Mouse (Mus musculus) neural tube, embryonic 11.5 days (tissue): Measurements from ENCODE around the gene Oca2. TPM values are rescaled to one million over a fixed set of nuclear protein-coding genes. Genes with fewer than 3 reads are reported as not detected.
A peak's percentile ranks its signal among the peaks of the same experiment; 100 is the strongest.

Experiments used
- ATAC-seq: fragments of 200-750 bp; cut with Nextera tagmentation; 2 replicates; pipeline ENCODE4 v1.8.0; 2017; ENCODE audit warnings: moderate number of reproducible peaks, mild to moderate bottlenecking, moderate TSS enrichment, moderate library complexity; ENCODE audit not compliant: insufficient read depth, low FRiP score, low TSS enrichment
- DNase-seq: peaks from one replicate; pipeline ENCODE4 v3.0.0-alpha.2; 2015; ENCODE audit warnings: low spot score
- H3K27ac ChIP-seq: fragments of 300-500 bp; sonication (generic); 2 replicates; pipeline ENCODE4 v1.5.1; 2014; ENCODE audit warnings: low read depth, mild to moderate bottlenecking, low read length
- H3K27me3 ChIP-seq: fragments of 300-500 bp; sonication (generic); 2 replicates; pipeline ENCODE4 v1.6.1; 2014; ENCODE audit warnings: mild to moderate bottlenecking, low read length, mixed read lengths; ENCODE audit not compliant: control insufficient read depth, insufficient read depth
- H3K36me3 ChIP-seq: fragments of 300-500 bp; sonication (generic); 2 replicates; pipeline ENCODE4 v1.6.1; 2014; ENCODE audit warnings: mild to moderate bottlenecking, low read length, moderate library complexity, mixed read lengths; ENCODE audit not compliant: control insufficient read depth, insufficient read depth
- H3K4me1 ChIP-seq: fragments of 300-500 bp; sonication (generic); 2 replicates; pipeline ENCODE4 v1.6.1; 2014; ENCODE audit warnings: low read length, mixed read lengths; ENCODE audit not compliant: control insufficient read depth, insufficient read depth
- H3K4me2 ChIP-seq: fragments of 300-500 bp; sonication (generic); 2 replicates; pipeline ENCODE4 v1.6.1; 2014; ENCODE audit warnings: low read depth, mild to moderate bottlenecking, moderate library complexity
- H3K4me3 ChIP-seq: fragments of 300-500 bp; sonication (generic); 2 replicates; pipeline ENCODE4 v1.5.1; 2014; ENCODE audit warnings: low read depth, low read length
- H3K9ac ChIP-seq: fragments of 300-500 bp; sonication (generic); 2 replicates; pipeline ENCODE4 v1.6.1; 2014; ENCODE audit warnings: mild to moderate bottlenecking, low read length
- H3K9me3 ChIP-seq: fragments of 300-500 bp; sonication (generic); 2 replicates; pipeline ENCODE4 v1.6.1; 2016; ENCODE audit warnings: low read length; ENCODE audit not compliant: control insufficient read depth
- WGBS: fragments of 180-500 bp; shearing (Covaris S2); extraction: QIAGEN DNeasy Blood & Tissue Kit; methylation state at CpG from one replicate; pipeline ENCODE4 v1.1.7; 2014; 5-methylcytosine and 5-hydroxymethylcytosine counted together
- polyA plus RNA-seq: library from polyadenylated mRNA; unstranded; fragments of >200 nt; fragmentation: Nextera tagmentation; extraction: Ambion mirVana; gene quantifications from 2 replicates; pipeline ENCODE4 v1.2.1, GENCODE M21; 2014

Oca2 gene
- polyA plus RNA-seq, 1 experiment from 2014 or later = 0.09 TPM

GRCm38 (mm10) chr7:56421946-56422345, 182.4 kb downstream of the Oca2 start:
- Histone ChIP-seq H3K9me3 (no peaks in the 10 kb centered on the region), H3K9ac (no peak overlapping the region), H3K4me1 (no peaks in the 10 kb centered on the region), H3K4me2 (no peak overlapping the region), H3K27me3 (no peaks in the 10 kb centered on the region), H3K4me3 (no peak overlapping the region), H3K36me3 (no peaks in the 10 kb centered on the region), H3K27ac (no peak overlapping the region)
- 84% methylated on average over 2 of the region's 2 CpGs for WGBS
- DNase-seq (no peak), ATAC-seq (no peak)

- Histone ChIP-seq H3K9ac (no peak overlapping the region), H3K27me3 (no peaks in the 10 kb centered on the region), H3K4me1 (no peaks in the 10 kb centered on the region), H3K4me3 (no peak overlapping the region), H3K9me3 (no peaks in the 10 kb centered on the region), H3K36me3 (no peaks in the 10 kb centered on the region), H3K27ac (no peak overlapping the region), H3K4me2 (no peak overlapping the region)
- 86% methylated on average over 2 of the region's 2 CpGs for WGBS
- ATAC-seq (no peak), DNase-seq (no peak)
Observed at GRCm38 (mm10) chr7:56423548-56423947, 184.0 kb downstream of the Oca2 start.

GRCm38 (mm10) chr7:56460814-56461520, 221.4 kb downstream of the Oca2 start:
- ATAC-seq (peak; percentile 53; the same call in 1 of the 2 replicates), DNase-seq (no peak)
- H3K27ac ChIP-seq = no peak overlapping the region
- no peak overlapping the region for H3K9ac ChIP-seq
- no peaks in the 10 kb centered on the region for H3K27me3 ChIP-seq
- H3K4me3 ChIP-seq = no peak overlapping the region
- H3K4me1 ChIP-seq = no peaks in the 10 kb centered on the region
- H3K4me2 ChIP-seq = no peak overlapping the region
- no peaks in the 10 kb centered on the region for H3K9me3 ChIP-seq
- H3K36me3 ChIP-seq = no peaks in the 10 kb centered on the region
- WGBS = 80% methylated on average over 4 of the region's 4 CpGs

GRCm38 (mm10) chr7:56498242-56498641, 258.7 kb downstream of the Oca2 start:
- DNase-seq (no peak), ATAC-seq (no peak)
- H3K36me3 ChIP-seq = no peaks in the 10 kb centered on the region
- H3K4me3 ChIP-seq = no peak overlapping the region
- 79% methylated on average over 2 of the region's 2 CpGs for WGBS
- H3K9ac ChIP-seq = no peak overlapping the region
- H3K9me3 ChIP-seq = no peaks in the 10 kb centered on the region
- H3K27ac ChIP-seq = no peak overlapping the region
- no peaks in the 10 kb centered on the region for H3K27me3 ChIP-seq
- no peak overlapping the region for H3K4me2 ChIP-seq
- H3K4me1 ChIP-seq = no peaks in the 10 kb centered on the region

GRCm38 (mm10) chr7:56499319-56499718, 259.8 kb downstream of the Oca2 start:
- DNase-seq = no peak
- WGBS = 86% methylated on average over 2 of the region's 2 CpGs
- H3K4me2 ChIP-seq = no peak overlapping the region
- no peaks in the 10 kb centered on the region for H3K36me3 ChIP-seq
- no peak overlapping the region for H3K4me3 ChIP-seq
- H3K9me3 ChIP-seq = no peaks in the 10 kb centered on the region
- H3K4me1 ChIP-seq = no peaks in the 10 kb centered on the region
- H3K27ac ChIP-seq = no peak overlapping the region
- no peak for ATAC-seq
- no peaks in the 10 kb centered on the region for H3K27me3 ChIP-seq
- H3K9ac ChIP-seq = no peak overlapping the region

GRCm38 (mm10) chr7:56499767-56500166, 260.2 kb downstream of the Oca2 start:
- no peak for ATAC-seq
- WGBS = 52% methylated on average over 1 of the region's 1 CpGs

GRCm38 (mm10) chr7:56500438-56500837, 260.9 kb downstream of the Oca2 start:
- Histone ChIP-seq H3K4me2 (no peak overlapping the region), H3K9ac (no peak overlapping the region), H3K4me1 (no peaks in the 10 kb centered on the region), H3K27me3 (no peaks in the 10 kb centered on the region), H3K9me3 (no peaks in the 10 kb centered on the region), H3K36me3 (no peaks in the 10 kb centered on the region), H3K4me3 (no peak overlapping the region), H3K27ac (no peak overlapping the region)
- ATAC-seq = no peak
- DNase-seq = no peak
- 94% methylated on average over 1 of the region's 1 CpGs for WGBS

More at GRCm38 (mm10) chr7:56499767-56500166, 260.2 kb downstream of the Oca2 start:
- DNase-seq = no peak
- Histone ChIP-seq H3K27me3 (no peaks in the 10 kb centered on the region), H3K4me2 (no peak overlapping the region), H3K9ac (no peak overlapping the region), H3K4me3 (no peak overlapping the region), H3K36me3 (no peaks in the 10 kb centered on the region), H3K9me3 (no peaks in the 10 kb centered on the region), H3K27ac (no peak overlapping the region), H3K4me1 (no peaks in the 10 kb centered on the region)

- WGBS = 29% methylated on average over 1 of the region's 1 CpGs
- Histone ChIP-seq H3K9ac (no peak overlapping the region), H3K9me3 (no peaks in the 10 kb centered on the region), H3K4me1 (no peaks in the 10 kb centered on the region), H3K4me3 (no peak overlapping the region), H3K27ac (no peak overlapping the region), H3K4me2 (no peak overlapping the region), H3K27me3 (no peaks in the 10 kb centered on the region), H3K36me3 (no peaks in the 10 kb centered on the region)
- ATAC-seq = no peak
- DNase-seq = no peak
Observed at GRCm38 (mm10) chr7:56518581-56518980, 279.0 kb downstream of the Oca2 start.

- Histone ChIP-seq H3K36me3 (no peaks in the 10 kb centered on the region), H3K27me3 (no peaks in the 10 kb centered on the region), H3K4me1 (no peaks in the 10 kb centered on the region), H3K9ac (no peak overlapping the region), H3K9me3 (no peaks in the 10 kb centered on the region), H3K4me3 (no peak overlapping the region), H3K27ac (no peak overlapping the region), H3K4me2 (no peak overlapping the region)
- peak; percentile 24 for DNase-seq
- no peak for ATAC-seq
- 6% methylated on average over 5 of the region's 5 CpGs for WGBS
Observed at GRCm38 (mm10) chr7:56519741-56520140, 280.2 kb downstream of the Oca2 start.
